Mouse (Mus musculus): ENCODE results near the gene Per3. TPM values are rescaled to one million over a fixed set of nuclear protein-coding genes. Genes with fewer than 3 reads are reported as not detected.

Gene Per3
- total RNA-seq (2023; ENCODE audit: inconsistent age), result 3.0 to 4.3 TPM (median 3.4 TPM) in 4 replicates

DNA sequence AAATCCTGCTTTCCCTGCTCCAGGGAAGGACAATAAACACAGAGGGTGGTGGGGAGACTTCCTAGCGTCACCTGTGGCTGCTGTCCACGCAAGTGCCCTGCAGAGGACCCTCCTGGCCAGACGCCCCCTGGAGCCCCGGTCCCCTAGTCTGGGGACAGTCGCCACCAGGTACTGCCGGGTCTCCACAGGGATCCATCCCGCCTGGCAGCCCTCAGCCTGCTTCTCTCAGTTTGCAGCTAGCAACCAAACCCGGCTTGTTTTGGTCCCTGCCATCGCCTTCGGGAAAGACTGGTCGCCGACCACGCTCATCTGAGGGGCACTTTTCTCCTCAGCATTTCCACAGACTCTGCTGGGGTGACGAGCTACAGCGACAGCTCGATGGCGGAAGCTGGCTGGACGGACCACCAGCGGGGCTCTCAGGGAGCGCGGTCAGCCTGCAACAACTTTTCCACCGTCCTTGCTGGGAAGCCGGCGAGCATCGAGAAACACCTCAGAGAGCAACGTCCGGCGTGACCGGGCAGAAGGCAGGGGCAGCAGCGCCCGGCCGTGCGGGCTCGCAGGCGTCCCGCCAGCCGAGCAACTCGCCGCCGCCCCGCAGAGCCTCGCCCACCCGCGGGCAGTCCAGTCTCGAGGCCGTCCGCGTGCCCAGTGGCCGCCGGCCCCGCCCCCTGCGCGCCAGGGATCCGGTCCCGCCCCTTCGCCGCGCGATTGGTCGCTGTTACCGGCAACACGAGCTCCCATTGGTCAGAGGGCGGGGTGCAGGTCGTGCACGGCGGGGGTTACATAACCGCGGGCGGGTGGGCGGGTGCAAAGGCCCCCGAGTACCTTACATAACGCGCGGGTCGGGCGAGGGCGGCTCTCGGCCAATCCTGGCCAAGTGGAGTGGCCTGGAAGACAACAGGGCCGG lies at the start of gene Per3:
TSS of gene Per3 (minus strand) at position 629 of the 907 bp plus-strand sequence.

DNA sequence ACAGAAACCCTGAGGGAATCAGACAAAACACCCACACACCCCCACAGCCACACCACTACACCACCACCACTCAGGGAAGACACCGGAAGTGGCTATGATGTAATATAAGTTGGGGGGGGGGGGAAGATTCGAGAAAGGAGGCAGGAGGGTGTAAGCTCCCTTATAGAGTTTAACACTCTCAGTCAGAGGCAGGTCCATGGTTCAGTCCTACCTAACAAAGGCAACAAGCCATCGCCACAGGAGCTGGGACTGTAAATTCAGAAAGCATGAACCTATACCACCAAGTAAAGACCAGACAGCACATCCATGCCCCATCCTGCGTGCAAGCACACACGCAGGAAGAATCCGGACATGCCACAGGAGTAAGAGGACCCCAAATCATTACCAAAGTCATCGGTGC lies 44.8 kb upstream of the Per3 start, which contains the start of gene Gm13090:
TSS of gene Gm13090 (plus strand) at position 301 of the 400 bp plus-strand sequence.

DNA sequence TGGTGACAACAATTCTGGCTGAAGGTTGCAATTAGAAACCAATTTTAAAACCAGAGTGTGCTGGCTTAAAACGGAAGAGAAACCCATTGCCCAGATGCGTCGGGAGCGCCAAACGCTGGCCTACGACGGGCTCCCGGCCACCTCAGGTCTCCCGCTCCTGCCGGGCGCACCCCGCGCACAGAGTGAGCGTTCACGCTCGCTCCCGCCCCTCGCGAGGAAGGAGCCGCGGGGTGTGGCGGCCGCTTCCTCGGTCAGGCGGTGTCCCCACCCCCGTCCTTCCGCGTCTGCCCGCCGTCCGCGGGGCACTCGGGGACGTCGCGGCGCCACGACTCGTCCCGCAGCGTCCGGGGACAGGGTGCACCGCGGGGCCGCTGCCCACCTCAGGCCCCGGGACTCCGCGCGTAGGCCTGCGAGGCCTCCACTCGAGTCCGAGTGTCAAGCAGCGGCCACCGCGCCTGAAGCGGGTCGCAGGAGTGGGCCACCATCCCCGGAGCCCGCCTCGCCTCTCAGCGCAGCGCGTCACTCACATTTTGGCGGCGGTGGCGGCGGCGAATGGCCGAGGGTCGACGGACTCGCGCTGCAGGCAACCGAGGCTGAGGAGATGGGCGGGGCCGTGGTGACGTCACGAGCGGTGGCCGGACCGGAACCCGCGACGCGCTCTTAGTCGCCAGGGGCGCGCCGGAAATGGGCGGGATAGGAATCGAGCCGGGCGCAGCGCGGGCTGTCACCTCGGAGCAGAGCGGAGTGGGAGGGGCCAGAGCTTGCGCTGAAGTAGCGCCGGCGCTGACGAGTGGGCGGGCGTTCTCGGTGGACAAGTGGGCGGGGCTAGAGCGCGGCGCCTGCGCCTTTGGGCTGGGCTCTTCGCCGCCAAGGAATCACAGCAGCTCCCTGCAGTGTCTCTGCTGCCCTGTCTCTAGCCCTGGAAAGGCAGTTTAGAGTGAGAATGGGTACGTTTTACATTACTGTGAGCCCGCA lies 13.2 kb upstream of the Per3 start, which contains the start of gene Vamp3:
TSS of gene Vamp3 (minus strand) at position 617 of the 975 bp plus-strand sequence.

DNA sequence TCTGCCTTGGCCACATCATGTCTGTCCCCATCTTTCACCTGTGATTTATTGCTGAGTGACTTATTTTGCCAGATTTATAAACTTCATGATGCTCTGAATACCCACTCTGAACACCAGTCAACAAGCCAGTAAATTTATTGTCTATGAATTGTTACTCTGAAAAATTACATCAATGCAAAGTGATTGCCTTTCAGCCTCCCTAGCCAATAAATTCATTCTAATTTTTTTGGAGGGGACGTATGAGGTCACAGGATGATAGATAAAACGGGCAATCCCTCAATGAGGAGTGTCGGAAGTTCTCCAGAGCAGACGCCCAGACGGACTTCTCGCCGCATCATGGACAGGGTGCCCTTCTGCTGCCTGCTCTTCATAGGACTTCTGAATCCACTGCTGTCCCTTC lies 47.7 kb downstream of the Per3 start, which contains the start of gene Uts2:
TSS of gene Uts2 (plus strand) at position 301 of the 400 bp plus-strand sequence.

Other genes starting within 250 kb of the Per3 start
- gene Errfi1, start 190.7 kb downstream of the Per3 start, total RNA-seq (2023; ENCODE audit: inconsistent age), result 7.6 to 14.2 TPM (median 10.0 TPM) in 4 replicates
- 113 to 140 TPM (median 119 TPM) in 4 replicates for gene Park7, start 130.2 kb downstream of the Per3 start, total RNA-seq (2023; ENCODE audit: inconsistent age)
- gene Tnfrsf9, start 130.1 kb downstream of the Per3 start, total RNA-seq (2023; ENCODE audit: inconsistent age), result 0.32 to 3.4 TPM in 2 of 4 replicates, not detected in the others
- gene Uts2, start 47.6 kb downstream of the Per3 start, total RNA-seq (2023; ENCODE audit: inconsistent age), result not detected in 4 replicates
- gene Vamp3, start 13.3 kb upstream of the Per3 start, total RNA-seq (2023; ENCODE audit: inconsistent age), result 66.2 to 75.1 TPM (median 70.2 TPM) in 4 replicates
- not detected in 4 replicates for gene Gm13090, start 44.9 kb upstream of the Per3 start, total RNA-seq (2023; ENCODE audit: inconsistent age)